Mouse (Mus musculus): ENCODE data around the gene Dner.
A peak's percentile ranks its signal among the peaks of the same experiment; 100 is the strongest.

The Dner gene

GRCm38 (mm10) chr1:84636890-84637289, 59.1 kb downstream of the Dner start:
- no peak for DNase-seq (ENCODE audit: low spot score in 2 of 2)

GRCm38 (mm10) chr1:84628244-84628643, 67.8 kb downstream of the Dner start:
- peak in 1 of 2 experiments; percentile 38 for DNase-seq (ENCODE audit: low spot score in 2 of 2)

- no peak for DNase-seq (ENCODE audit: low spot score in 2 of 2)
Measured at GRCm38 (mm10) chr1:84622978-84623554, 73.0 kb downstream of the Dner start.

GRCm38 (mm10) chr1:84621308-84621707, 74.7 kb downstream of the Dner start:
- DNase-seq (ENCODE audit: low spot score in 2 of 2), result peak; percentile 89 to 92

GRCm38 (mm10) chr1:84619131-84619760, 76.8 kb downstream of the Dner start:
- peak; percentile 69 to 79 for DNase-seq (ENCODE audit: low spot score in 2 of 2)

- DNase-seq (ENCODE audit: low spot score in 2 of 2), result no peak
Measured at GRCm38 (mm10) chr1:84618094-84618493, 77.9 kb downstream of the Dner start.

GRCm38 (mm10) chr1:84616133-84616532, 79.9 kb downstream of the Dner start:
- no peak for DNase-seq (ENCODE audit: low spot score in 2 of 2)

- DNase-seq (ENCODE audit: low spot score in 2 of 2), result no peak
Measured at GRCm38 (mm10) chr1:84614596-84614995, 81.4 kb downstream of the Dner start.

- peak in 1 of 2 experiments; percentile 46 for DNase-seq (ENCODE audit: low spot score in 2 of 2)
Measured at GRCm38 (mm10) chr1:84613119-84613518, 82.9 kb downstream of the Dner start.

GRCm38 (mm10) chr1:84611331-84611730, 84.7 kb downstream of the Dner start:
- no peak for DNase-seq (ENCODE audit: low spot score in 2 of 2)

GRCm38 (mm10) chr1:84599025-84599424, 97.0 kb downstream of the Dner start:
- DNase-seq (ENCODE audit: low spot score in 2 of 2), result no peak

GRCm38 (mm10) chr1:84596023-84596422, 100.0 kb downstream of the Dner start:
- DNase-seq (ENCODE audit: low spot score in 2 of 2), result peak in 1 of 2 experiments; percentile 41

GRCm38 (mm10) chr1:84592394-84592793, 103.6 kb downstream of the Dner start:
- DNase-seq (ENCODE audit: low spot score in 2 of 2), result no peak

GRCm38 (mm10) chr1:84590534-84590933, 105.5 kb downstream of the Dner start:
- peak in 1 of 2 experiments; percentile 19 for DNase-seq (ENCODE audit: low spot score in 2 of 2)

GRCm38 (mm10) chr1:84585434-84585833, 110.6 kb downstream of the Dner start:
- peak; percentile 46 to 74 for DNase-seq (ENCODE audit: low spot score in 2 of 2)

GRCm38 (mm10) chr1:84581812-84582211, 114.2 kb downstream of the Dner start:
- peak; percentile 57 to 74 for DNase-seq (ENCODE audit: low spot score in 2 of 2)

GRCm38 (mm10) chr1:84561841-84562240, 134.2 kb downstream of the Dner start:
- peak in 1 of 2 experiments; percentile 32 for DNase-seq (ENCODE audit: low spot score in 2 of 2)

- DNase-seq (ENCODE audit: low spot score in 2 of 2), result peak in 1 of 2 experiments; percentile 23
Measured at GRCm38 (mm10) chr1:84561387-84561786, 134.6 kb downstream of the Dner start.

GRCm38 (mm10) chr1:84556546-84557511, 139.2 kb downstream of the Dner start:
- DNase-seq (ENCODE audit: low spot score in 2 of 2), result peak in 1 of 2 experiments; percentile 18

GRCm38 (mm10) chr1:84552005-84552404, 144.0 kb downstream of the Dner start:
- DNase-seq (ENCODE audit: low spot score in 2 of 2), result peak in 1 of 2 experiments; percentile 9

GRCm38 (mm10) chr1:84550065-84550368, 146.0 kb downstream of the Dner start:
- peak in 1 of 2 experiments; percentile 20 for DNase-seq (ENCODE audit: low spot score in 2 of 2)

GRCm38 (mm10) chr1:84549367-84550064, 146.5 kb downstream of the Dner start:
- peak in 1 of 2 experiments; percentile 15 for DNase-seq (ENCODE audit: low spot score in 2 of 2)

All from right cerebral cortex, postnatal 10 days (tissue).